Mouse (Mus musculus) neural tube, embryonic 11.5 days (tissue): ENCODE measurements at regions not wholly inside any gene's neighbourhood (a gene's known extent, or its start where the extent isn't known, plus 50 kb on each side); places are given as distances from the start of the nearest gene placed in this dataset.

Experiments used
- ATAC-seq: fragments of 200-750 bp; cut with Nextera tagmentation; 2 replicates; pipeline ENCODE4 v1.8.0; 2017; ENCODE audit warnings: moderate number of reproducible peaks, mild to moderate bottlenecking, moderate TSS enrichment, moderate library complexity; ENCODE audit not compliant: insufficient read depth, low FRiP score, low TSS enrichment
- DNase-seq: peaks from one replicate; pipeline ENCODE4 v3.0.0-alpha.2; 2015; ENCODE audit warnings: low spot score
- H3K27ac ChIP-seq: fragments of 300-500 bp; sonication (generic); 2 replicates; pipeline ENCODE4 v1.5.1; 2014; ENCODE audit warnings: low read depth, mild to moderate bottlenecking, low read length
- H3K27me3 ChIP-seq: fragments of 300-500 bp; sonication (generic); 2 replicates; pipeline ENCODE4 v1.6.1; 2014; ENCODE audit warnings: mild to moderate bottlenecking, low read length, mixed read lengths; ENCODE audit not compliant: control insufficient read depth, insufficient read depth
- H3K36me3 ChIP-seq: fragments of 300-500 bp; sonication (generic); 2 replicates; pipeline ENCODE4 v1.6.1; 2014; ENCODE audit warnings: mild to moderate bottlenecking, low read length, moderate library complexity, mixed read lengths; ENCODE audit not compliant: control insufficient read depth, insufficient read depth
- H3K4me1 ChIP-seq: fragments of 300-500 bp; sonication (generic); 2 replicates; pipeline ENCODE4 v1.6.1; 2014; ENCODE audit warnings: low read length, mixed read lengths; ENCODE audit not compliant: control insufficient read depth, insufficient read depth
- H3K4me2 ChIP-seq: fragments of 300-500 bp; sonication (generic); 2 replicates; pipeline ENCODE4 v1.6.1; 2014; ENCODE audit warnings: low read depth, mild to moderate bottlenecking, moderate library complexity
- H3K4me3 ChIP-seq: fragments of 300-500 bp; sonication (generic); 2 replicates; pipeline ENCODE4 v1.5.1; 2014; ENCODE audit warnings: low read depth, low read length
- H3K9ac ChIP-seq: fragments of 300-500 bp; sonication (generic); 2 replicates; pipeline ENCODE4 v1.6.1; 2014; ENCODE audit warnings: mild to moderate bottlenecking, low read length
- H3K9me3 ChIP-seq: fragments of 300-500 bp; sonication (generic); 2 replicates; pipeline ENCODE4 v1.6.1; 2016; ENCODE audit warnings: low read length; ENCODE audit not compliant: control insufficient read depth
- WGBS: fragments of 180-500 bp; shearing (Covaris S2); extraction: QIAGEN DNeasy Blood & Tissue Kit; methylation state at CpG from one replicate; pipeline ENCODE4 v1.1.7; 2014; 5-methylcytosine and 5-hydroxymethylcytosine counted together

GRCm38 (mm10) chr12:48223298-48223697 is 1159.2 kb upstream of the Foxg1 start:
- ATAC-seq (no peak), DNase-seq (peak; percentile 12)
- H3K4me3 ChIP-seq = no peak overlapping the region
- no peak overlapping the region for H3K4me2 ChIP-seq
- no peak overlapping the region for H3K27ac ChIP-seq
- H3K4me1 ChIP-seq = no peaks in the 10 kb centered on the region; the same call in 1 of the 2 replicates
- 44% methylated on average over 1 of the region's 1 CpGs for WGBS
- H3K36me3 ChIP-seq = no peaks in the 10 kb centered on the region
- no peaks in the 10 kb centered on the region for H3K27me3 ChIP-seq
- H3K9ac ChIP-seq = no peak overlapping the region
- H3K9me3 ChIP-seq = no peaks in the 10 kb centered on the region

GRCm38 (mm10) chr12:48221976-48222800 is 1160.3 kb upstream of the Foxg1 start:
- no peak overlapping the region for H3K4me2 ChIP-seq
- no peak overlapping the region for H3K27ac ChIP-seq
- WGBS = 44% methylated on average over 3 of the region's 3 CpGs
- H3K4me1 ChIP-seq = no peaks in the 10 kb centered on the region; the same call in 1 of the 2 replicates
- no peak overlapping the region for H3K4me3 ChIP-seq
- H3K36me3 ChIP-seq = no peaks in the 10 kb centered on the region
- no peaks in the 10 kb centered on the region for H3K9me3 ChIP-seq
- no peak overlapping the region for H3K9ac ChIP-seq
- peak; percentile 87 for ATAC-seq
- DNase-seq = peak; percentile 57
- no peaks in the 10 kb centered on the region for H3K27me3 ChIP-seq

- Histone ChIP-seq H3K27me3 (no peaks in the 10 kb centered on the region), H3K9ac (no peak overlapping the region), H3K27ac (no peak overlapping the region), H3K4me1 (no peaks in the 10 kb centered on the region), H3K4me3 (no peak overlapping the region), H3K36me3 (no peaks in the 10 kb centered on the region), H3K4me2 (no peak overlapping the region), H3K9me3 (no peaks in the 10 kb centered on the region)
- no peak for ATAC-seq
- 68% methylated on average over 1 of the region's 1 CpGs for WGBS
- no peak for DNase-seq
These were observed 1200.6 kb upstream of the Foxg1 start for GRCm38 (mm10) chr12:48181831-48182230.

GRCm38 (mm10) chr12:48173926-48174601 is 1208.4 kb upstream of the Foxg1 start:
- Histone ChIP-seq H3K27me3 (no peaks in the 10 kb centered on the region), H3K9ac (no peak overlapping the region), H3K9me3 (no peaks in the 10 kb centered on the region), H3K4me1 (no peaks in the 10 kb centered on the region), H3K4me2 (no peak overlapping the region), H3K4me3 (no peak overlapping the region), H3K36me3 (no peaks in the 10 kb centered on the region), H3K27ac (0 out of 2 replicates have a peak overlapping the region, but pooled peaks have one; percentile 23)
- ATAC-seq (peak; percentile 89), DNase-seq (peak; percentile 40)
- 48% methylated on average over 6 of the region's 6 CpGs for WGBS

DNA sequence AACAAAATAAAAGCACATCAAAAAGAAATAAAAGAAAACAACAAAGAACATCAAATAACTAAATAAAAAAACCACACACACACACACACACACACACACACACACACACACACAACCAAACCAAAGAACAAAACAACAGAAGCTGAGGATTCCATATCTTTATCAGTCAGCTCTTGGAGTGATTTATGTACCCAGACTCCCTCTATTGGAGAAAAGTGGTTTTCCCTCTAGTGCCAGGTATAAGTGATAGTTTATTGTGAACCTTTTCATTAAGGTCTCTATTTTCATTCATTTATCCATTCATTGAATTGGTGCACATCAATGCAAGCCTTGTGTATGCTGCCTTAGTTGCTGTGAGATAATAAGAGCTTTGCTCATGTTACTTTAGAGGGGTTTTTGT is 1236.3 kb upstream of the Foxg1 start:
- no peak for DNase-seq
- H3K27ac ChIP-seq = no peak overlapping the region

GRCm38 (mm10) chr12:48122996-48123395 is 1259.5 kb upstream of the Foxg1 start:
- Histone ChIP-seq H3K27ac (no peak overlapping the region), H3K4me1 (no peaks in the 10 kb centered on the region), H3K9ac (no peak overlapping the region), H3K4me2 (no peak overlapping the region), H3K27me3 (no peaks in the 10 kb centered on the region), H3K36me3 (no peaks in the 10 kb centered on the region), H3K4me3 (no peak overlapping the region), H3K9me3 (no peaks in the 10 kb centered on the region)
- ATAC-seq = no peak
- no peak for DNase-seq
- 85% methylated on average over 4 of the region's 4 CpGs for WGBS

More for the DNA sequence above, 1236.3 kb upstream of the Foxg1 start:
- Histone ChIP-seq H3K9me3 (no peaks in the 10 kb centered on the region), H3K27me3 (no peaks in the 10 kb centered on the region), H3K9ac (no peak overlapping the region), H3K36me3 (no peaks in the 10 kb centered on the region), H3K4me3 (no peak overlapping the region), H3K4me2 (no peak overlapping the region), H3K4me1 (no peaks in the 10 kb centered on the region)
- ATAC-seq = no peak

- ATAC-seq (peak; percentile 38; the same call in 1 of the 2 replicates), DNase-seq (peak; percentile 10)
- H3K9me3 ChIP-seq = no peaks in the 10 kb centered on the region
- no peak overlapping the region for H3K27ac ChIP-seq
- no peaks in the 10 kb centered on the region for H3K4me1 ChIP-seq
- H3K27me3 ChIP-seq = no peaks in the 10 kb centered on the region
- H3K4me3 ChIP-seq = no peak overlapping the region
- H3K4me2 ChIP-seq = no peak overlapping the region
- WGBS = 74% methylated on average over 3 of the region's 3 CpGs
- no peak overlapping the region for H3K9ac ChIP-seq
- H3K36me3 ChIP-seq = no peaks in the 10 kb centered on the region
These were observed 1281.0 kb upstream of the Nova1 start for GRCm38 (mm10) chr12:48099727-48100126.

DNA sequence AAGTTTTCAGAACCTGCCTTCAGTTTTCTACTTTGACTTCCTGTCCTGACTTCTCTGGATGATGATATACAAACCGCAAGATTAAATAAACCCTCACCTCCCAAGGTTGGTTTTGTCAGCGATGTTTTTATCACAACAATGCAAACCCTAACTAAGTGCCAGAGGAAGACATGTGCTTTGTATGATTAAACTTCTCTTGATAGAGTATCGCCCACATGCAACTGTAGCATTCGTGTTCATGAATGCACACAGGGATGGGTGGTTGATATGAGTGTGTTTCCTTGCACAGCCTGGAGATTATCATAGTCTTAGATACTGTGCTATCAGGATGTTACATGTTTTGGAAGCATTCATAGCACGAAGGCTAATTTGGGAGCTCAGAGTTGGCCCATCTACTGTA is 1268.3 kb upstream of the Nova1 start:
- Histone ChIP-seq H3K4me2 (no peak overlapping the region), H3K36me3 (no peaks in the 10 kb centered on the region), H3K27ac (no peak overlapping the region), H3K4me3 (no peak overlapping the region), H3K4me1 (no peaks in the 10 kb centered on the region), H3K9me3 (no peaks in the 10 kb centered on the region), H3K9ac (no peak overlapping the region), H3K27me3 (no peaks in the 10 kb centered on the region)
- DNase-seq (no peak), ATAC-seq (no peak)
- WGBS = 94% methylated on average over 5 of the region's 5 CpGs

DNA sequence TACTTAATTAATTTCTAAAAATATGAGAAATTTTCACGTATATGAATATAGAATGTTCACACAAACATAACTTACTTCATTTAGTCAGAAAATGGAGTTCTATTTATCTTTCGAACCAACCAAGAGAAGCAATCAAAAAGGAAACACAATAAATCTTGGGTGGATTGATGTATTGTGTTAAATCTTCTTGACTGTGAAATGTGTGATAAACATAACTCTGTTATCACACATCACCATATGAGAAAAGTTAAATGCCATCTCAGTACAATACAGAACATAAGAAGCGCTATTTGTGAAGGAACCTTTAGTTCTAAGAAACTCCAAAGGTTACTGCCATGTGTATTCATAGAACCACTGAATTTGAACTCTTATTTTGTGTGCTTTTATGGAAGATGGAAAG is 1264.6 kb upstream of the Nova1 start:
- Histone ChIP-seq H3K4me1 (no peaks in the 10 kb centered on the region), H3K4me3 (no peak overlapping the region), H3K9ac (no peak overlapping the region), H3K9me3 (no peaks in the 10 kb centered on the region), H3K4me2 (no peak overlapping the region), H3K27ac (no peak overlapping the region), H3K27me3 (no peaks in the 10 kb centered on the region), H3K36me3 (no peaks in the 10 kb centered on the region)
- 86% methylated on average over 3 of the region's 3 CpGs for WGBS
- no peak for ATAC-seq
- no peak for DNase-seq
